ENCODE assay signal across 8 mouse cellular contexts in genomic region chr12:111966683-111967173, GRCm38 (mm10). TPM values are rescaled to one million over a fixed set of nuclear protein-coding genes. Genes with fewer than 3 reads are reported as not detected.
DNase-seq lines count a peak whose midpoint lies in the region; ATAC-seq lines count a peak whose summit lies in the region.

Gene Atp5mpl (minus strand): TSS chr12:111966977.

- peaks cover 13% of the 10 kb centered on the region for H3K4me1 ChIP-seq in heart, embryonic 10.5 days
- peaks cover 15% of the 10 kb centered on the region for H3K4me1 ChIP-seq in kidney, embryonic 15.5 days

- peak; percentile 97 for ATAC-seq in erythroblast, adult 5-6 weeks (replicated peaks; ENCODE audit: low FRiP score, poor library complexity, severe bottlenecking)
- ATAC-seq in kidney, embryonic 15.5 days (replicated peaks; ENCODE audit: low FRiP score), result peak; percentile 92
- ATAC-seq in monocyte, adult 5-6 weeks (replicated peaks; ENCODE audit: insufficient number of reproducible peaks, low FRiP score, low TSS enrichment, poor library complexity, severe bottlenecking), result peak; percentile 90

- H3K27me3 ChIP-seq in heart, embryonic 10.5 days (ENCODE audit: insufficient read depth, poor library complexity, severe bottlenecking), result no peaks in the 10 kb centered on the region
- H3K27me3 ChIP-seq in kidney, embryonic 15.5 days, result no peaks in the 10 kb centered on the region

- H3K27ac ChIP-seq in heart, embryonic 10.5 days, result peak within 1 kb of the TSS; percentile 99
- H3K27ac ChIP-seq in kidney, embryonic 15.5 days, result peak within 1 kb of the TSS; percentile 83

- H3K9me3 ChIP-seq in heart, embryonic 10.5 days, result no peaks in the 10 kb centered on the region
- no peaks in the 10 kb centered on the region for H3K9me3 ChIP-seq in kidney, embryonic 15.5 days (replicated peaks)

- DNase-seq in B cell, adult 2 months, result peak; percentile 97 to 98
- peak; percentile 97 for DNase-seq in brain, adult 2 months (ENCODE audit: low read depth, low spot score)
- peak; percentile 97 for DNase-seq in heart, embryonic 10.5 days (ENCODE audit: low spot score)
- peak; percentile 97 for DNase-seq in liver
- DNase-seq in spleen, postnatal 4 days (ENCODE audit: low spot score in 2 of 2), result peak; percentile 97 to 100

- peak within 1 kb of the TSS; percentile 84 for H3K4me2 ChIP-seq in kidney, embryonic 15.5 days

- peak within 1 kb of the TSS; percentile 89 for H3K9ac ChIP-seq in kidney, embryonic 15.5 days

- H3K36me3 ChIP-seq in heart, embryonic 10.5 days, result peaks cover 26% of the 10 kb centered on the region
- H3K36me3 ChIP-seq in kidney, embryonic 15.5 days, result peaks cover 27% of the 10 kb centered on the region

- H3K4me3 ChIP-seq in heart, embryonic 10.5 days, result peak within 1 kb of the TSS; percentile 98
- H3K4me3 ChIP-seq in kidney, embryonic 15.5 days (replicated peaks), result peak within 1 kb of the TSS; percentile 93

- WGBS in heart, embryonic 10.5 days, result under 1% methylated on average over 37 of the region's 37 CpGs
- WGBS in kidney, embryonic 15.5 days, result under 1% methylated on average over 37 of the region's 37 CpGs

RNA-seq across cellular contexts. Expression of gene Atp5mpl, which starts in this region (rescaled TPM):
- total RNA-seq in erythroblast, adult 5-6 weeks (2015; ENCODE audit: low replicate concordance), result 150 and 160 TPM in 2 replicates
- total RNA-seq in erythroblast, adult 5-6 weeks (2017; ENCODE audit: low replicate concordance), result 72.8 and 92.6 TPM in 2 replicates
- 847 and 1,150 TPM in 2 replicates for polyA plus RNA-seq in heart, embryonic 10.5 days (2016; fragmentation: Nextera tagmentation; extraction: Ambion mirVana)
- polyA plus RNA-seq in kidney, embryonic 15.5 days (2015; fragmentation: Nextera tagmentation; extraction: Ambion mirVana), result 785 and 879 TPM in 2 replicates
- 289 to 531 TPM (median 434 TPM) in 3 replicates for total RNA-seq in monocyte, adult 5-6 weeks (2017)

Comparison
In these comparisons a context has a peak if more than half of its experiments do, and no peak if none do; other contexts are left out.
1. Peak in every context shown above with its lines: DNase-seq, ATAC-seq, H3K4me3 ChIP-seq and H3K27ac ChIP-seq.